Mouse (Mus musculus): ENCODE measurements at regions not wholly inside any gene's neighbourhood (a gene's known extent, or its start where the extent isn't known, plus 50 kb on each side); places are given as distances from the start of the nearest gene placed in this dataset.

DNA sequence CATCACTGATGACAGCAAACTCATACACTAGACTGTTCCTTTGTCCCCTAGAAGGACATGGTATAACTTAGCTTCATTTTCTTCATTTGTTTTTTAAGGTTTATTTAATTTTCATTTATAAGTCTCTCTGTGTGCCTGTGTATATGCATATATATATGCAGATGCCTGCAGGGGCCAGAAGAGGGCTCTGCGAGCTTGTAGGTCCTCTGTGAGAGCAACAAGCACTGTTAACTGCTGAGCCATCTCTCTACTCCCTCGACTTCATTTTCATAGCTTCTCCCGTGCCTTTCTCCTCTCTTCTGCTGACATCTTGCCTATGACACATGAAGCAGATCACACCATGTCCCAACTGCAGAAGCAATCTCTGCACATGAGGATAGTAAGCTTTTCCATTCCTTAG lies 72.9 kb upstream of the Foxn3 start:
- TF ChIP-seq CTCF (IDR thresholded peaks at IDR 0.05; ENCODE audit: extremely low read depth, insufficient read depth, insufficient read length, insufficient replicate concordance) (no peak), POLR2A (IDR thresholded peaks at IDR 0.05; ENCODE audit: low read depth, low read length) (no peak)
